Mouse (Mus musculus): ENCODE measurements around the gene Ptpn3. TPM values are rescaled to one million over a fixed set of nuclear protein-coding genes. Genes with fewer than 3 reads are reported as not detected.

Ptpn3 gene
- polyA plus RNA-seq, 1 experiment from 2014 or later, result 2.7 TPM

DNA sequence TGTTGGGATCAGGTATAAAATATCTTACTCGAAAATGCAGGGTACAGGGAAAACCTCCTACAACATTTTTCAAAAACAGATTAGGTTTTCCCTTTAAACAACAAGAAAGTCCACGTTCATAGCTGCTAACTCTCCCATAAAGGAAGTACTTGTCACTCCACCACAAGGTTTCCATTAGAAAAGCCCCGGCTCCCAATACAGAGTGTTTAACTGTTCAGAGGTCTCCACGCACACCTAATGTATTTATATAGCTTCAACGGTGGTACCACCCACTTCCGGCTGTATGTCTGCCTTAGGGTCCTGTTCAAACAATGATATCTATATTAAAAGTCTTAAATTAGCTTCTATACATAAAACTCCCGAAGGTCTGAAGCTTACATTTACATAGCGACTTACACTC is 39.2 kb downstream of the Ptpn3 start:
- DNase-seq (ENCODE audit: low spot score) (no peak), ATAC-seq (ENCODE audit: insufficient read depth, low FRiP score, low TSS enrichment) (no peak)
- H3K9me3 ChIP-seq (ENCODE audit: control insufficient read depth, low read length), result no peaks in the 10 kb centered on the region
- WGBS, result 81% methylated on average over 8 of the region's 8 CpGs
- no peak overlapping the region for H3K9ac ChIP-seq (ENCODE audit: low read length)
- H3K36me3 ChIP-seq (ENCODE audit: control insufficient read depth, insufficient read depth, low read length), result no peaks in the 10 kb centered on the region
- H3K4me3 ChIP-seq (ENCODE audit: low read depth, low read length), result no peak overlapping the region
- no peak overlapping the region for H3K27ac ChIP-seq (ENCODE audit: low read depth, low read length)
- H3K27me3 ChIP-seq (ENCODE audit: control insufficient read depth, insufficient read depth, low read length), result no peaks in the 10 kb centered on the region
- H3K4me1 ChIP-seq (ENCODE audit: control insufficient read depth, insufficient read depth, low read length), result peaks cover 4% of the 10 kb centered on the region; the same call in 1 of the 2 replicates
- H3K4me2 ChIP-seq (ENCODE audit: low read depth), result no peak overlapping the region

DNA sequence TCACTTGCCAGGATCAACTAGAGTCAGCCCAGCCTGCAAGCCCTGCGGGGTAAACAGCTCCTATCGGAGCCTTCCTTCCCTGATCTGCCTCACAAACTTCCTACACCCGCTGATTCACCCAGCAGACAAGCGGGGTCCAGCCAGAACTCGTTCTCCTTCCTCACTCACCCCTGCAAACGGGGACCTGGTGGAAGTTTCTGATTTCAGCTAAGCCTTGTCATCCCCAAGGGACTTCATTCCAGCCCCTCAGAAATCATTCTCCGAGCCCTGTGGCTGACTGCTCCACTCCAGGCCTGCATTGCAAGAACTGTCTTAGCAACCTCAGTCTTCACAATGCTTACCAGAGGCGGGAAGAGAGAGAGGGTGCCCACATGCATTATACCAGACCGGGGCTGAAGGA is 39.8 kb downstream of the Ptpn3 start:
- 62% methylated on average over 9 of the region's 9 CpGs for WGBS
- no peak for DNase-seq (ENCODE audit: low spot score)
- H3K36me3 ChIP-seq (ENCODE audit: control insufficient read depth, insufficient read depth, low read length), result no peaks in the 10 kb centered on the region
- no peak overlapping the region for H3K9ac ChIP-seq (ENCODE audit: low read length)
- peaks cover 4% of the 10 kb centered on the region; the same call in 1 of the 2 replicates for H3K4me1 ChIP-seq (ENCODE audit: control insufficient read depth, insufficient read depth, low read length)
- H3K4me3 ChIP-seq (ENCODE audit: low read depth, low read length), result no peak overlapping the region
- no peaks in the 10 kb centered on the region for H3K9me3 ChIP-seq (ENCODE audit: control insufficient read depth, low read length)
- no peak overlapping the region for H3K4me2 ChIP-seq (ENCODE audit: low read depth)
- no peak for ATAC-seq (ENCODE audit: insufficient read depth, low FRiP score, low TSS enrichment)
- no peaks in the 10 kb centered on the region for H3K27me3 ChIP-seq (ENCODE audit: control insufficient read depth, insufficient read depth, low read length)
- H3K27ac ChIP-seq (ENCODE audit: low read depth, low read length), result no peak overlapping the region

DNA sequence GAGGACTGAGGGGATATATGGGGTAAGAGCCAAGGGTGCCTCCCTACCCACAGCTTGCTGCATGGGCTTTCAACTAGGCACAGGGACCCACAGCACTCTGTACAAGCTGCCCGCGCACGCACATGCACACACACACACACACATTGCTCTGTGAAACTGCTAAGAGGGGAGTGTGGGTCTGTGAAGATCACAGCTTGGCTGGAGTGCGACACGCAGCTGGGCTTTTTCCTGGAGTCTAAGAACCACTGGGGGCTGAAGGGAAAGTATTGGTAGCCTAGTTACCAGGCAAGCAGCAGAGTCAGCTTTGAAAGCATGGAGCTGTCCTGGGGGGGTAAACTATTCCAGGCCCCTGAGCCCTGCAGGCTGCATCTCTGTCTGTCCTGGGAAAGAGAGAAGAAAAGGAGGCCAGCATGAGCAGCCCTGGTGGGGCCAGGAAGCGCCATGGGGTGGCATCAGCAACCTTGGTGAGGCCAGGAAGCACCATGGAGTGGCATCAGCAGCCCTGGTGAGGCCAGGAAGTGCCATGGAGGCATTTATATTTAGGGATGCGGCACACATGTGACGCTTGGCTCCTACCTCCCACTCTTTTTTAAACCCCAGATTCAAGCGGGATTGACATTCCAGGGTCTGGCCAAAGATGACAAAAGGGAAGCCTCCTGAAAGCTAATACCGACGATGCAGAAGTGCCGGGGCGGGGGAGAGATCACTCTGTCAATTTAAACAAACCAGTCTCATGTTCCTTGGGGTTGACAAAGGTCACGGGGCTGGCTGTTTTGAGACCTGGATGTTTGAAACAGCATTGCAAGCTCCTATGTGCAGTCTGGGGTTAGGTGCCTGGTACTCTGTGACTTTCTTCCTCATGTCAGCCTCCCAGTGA is 43.2 kb downstream of the Ptpn3 start:
- Histone ChIP-seq H3K4me2 (ENCODE audit: low read depth) (no peak overlapping the region), H3K9ac (ENCODE audit: low read length) (no peak overlapping the region), H3K27ac (ENCODE audit: low read depth, low read length) (no peak overlapping the region), H3K27me3 (ENCODE audit: control insufficient read depth, insufficient read depth, low read length) (no peaks in the 10 kb centered on the region), H3K9me3 (ENCODE audit: control insufficient read depth, low read length) (no peaks in the 10 kb centered on the region), H3K36me3 (ENCODE audit: control insufficient read depth, insufficient read depth, low read length) (no peaks in the 10 kb centered on the region), H3K4me1 (ENCODE audit: control insufficient read depth, insufficient read depth, low read length) (peaks cover 4% of the 10 kb centered on the region; the same call in 1 of the 2 replicates), H3K4me3 (ENCODE audit: low read depth, low read length) (no peak overlapping the region)
- DNase-seq (ENCODE audit: low spot score), result no peak
- WGBS, result 51% methylated on average over 14 of the region's 14 CpGs
- no peak for ATAC-seq (ENCODE audit: insufficient read depth, low FRiP score, low TSS enrichment)

DNA sequence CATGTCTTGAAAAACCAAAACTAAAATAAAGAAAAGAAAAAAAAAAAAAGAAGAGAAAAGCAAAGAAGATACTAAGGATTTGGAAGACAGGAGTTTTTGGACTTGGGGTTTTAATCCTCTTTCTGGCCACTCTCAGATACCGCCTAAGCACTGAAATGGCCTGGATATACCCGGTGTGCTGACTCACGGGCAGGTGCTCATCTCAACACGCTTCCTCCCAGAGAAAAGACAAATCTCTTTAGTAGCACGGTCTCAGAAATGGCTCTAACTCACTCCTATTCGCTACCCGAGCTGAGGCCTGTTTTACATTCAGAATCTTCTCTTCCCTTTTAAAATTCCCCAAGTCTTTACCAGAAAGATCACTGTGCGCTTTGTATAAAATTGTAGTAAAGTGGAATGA is 44.2 kb downstream of the Ptpn3 start:
- no peak for ATAC-seq (ENCODE audit: insufficient read depth, low FRiP score, low TSS enrichment)
- no peak overlapping the region for H3K9ac ChIP-seq (ENCODE audit: low read length)
- whole genome bisulfite sequencing, result 93% methylated on average over 8 of the region's 8 CpGs

DNA sequence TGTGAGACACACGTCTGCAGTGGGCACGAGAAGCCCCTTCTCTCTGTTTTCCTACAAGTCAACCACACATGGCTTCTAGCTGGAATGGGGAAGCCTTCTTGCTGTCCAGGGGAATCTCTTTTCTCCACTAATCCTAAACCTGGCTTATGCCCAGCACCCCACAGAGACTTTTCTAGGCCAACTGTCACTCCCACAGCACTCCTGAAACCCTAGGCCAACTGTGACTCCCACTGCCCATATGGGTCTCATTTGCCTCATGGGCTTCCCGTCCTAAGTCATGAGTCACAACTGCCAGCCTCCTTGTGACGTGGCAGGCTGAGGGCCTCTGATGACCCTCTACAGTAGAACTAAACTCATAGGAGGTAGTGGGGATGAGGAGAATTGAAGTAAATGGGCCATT is 44.9 kb downstream of the Ptpn3 start:
- H3K9ac ChIP-seq (ENCODE audit: low read length), result no peak overlapping the region
- no peak for ATAC-seq (ENCODE audit: insufficient read depth, low FRiP score, low TSS enrichment)
- no peaks in the 10 kb centered on the region for H3K36me3 ChIP-seq (ENCODE audit: control insufficient read depth, insufficient read depth, low read length)
- H3K27ac ChIP-seq (ENCODE audit: low read depth, low read length), result no peak overlapping the region
- H3K4me3 ChIP-seq (ENCODE audit: low read depth, low read length), result no peak overlapping the region
- peaks cover 4% of the 10 kb centered on the region; the same call in 1 of the 2 replicates for H3K4me1 ChIP-seq (ENCODE audit: control insufficient read depth, insufficient read depth, low read length)
- H3K9me3 ChIP-seq (ENCODE audit: control insufficient read depth, low read length), result no peaks in the 10 kb centered on the region
- no peak for DNase-seq (ENCODE audit: low spot score)
- H3K4me2 ChIP-seq (ENCODE audit: low read depth), result no peak overlapping the region
- WGBS, result 79% methylated on average over 4 of the region's 4 CpGs
- H3K27me3 ChIP-seq (ENCODE audit: control insufficient read depth, insufficient read depth, low read length), result no peaks in the 10 kb centered on the region

More for the DNA sequence above, 44.2 kb downstream of the Ptpn3 start:
- H3K4me3 ChIP-seq (ENCODE audit: low read depth, low read length), result no peak overlapping the region
- peaks cover 4% of the 10 kb centered on the region; the same call in 1 of the 2 replicates for H3K4me1 ChIP-seq (ENCODE audit: control insufficient read depth, insufficient read depth, low read length)
- H3K36me3 ChIP-seq (ENCODE audit: control insufficient read depth, insufficient read depth, low read length), result no peaks in the 10 kb centered on the region
- no peaks in the 10 kb centered on the region for H3K27me3 ChIP-seq (ENCODE audit: control insufficient read depth, insufficient read depth, low read length)
- no peak overlapping the region for H3K27ac ChIP-seq (ENCODE audit: low read depth, low read length)
- no peaks in the 10 kb centered on the region for H3K9me3 ChIP-seq (ENCODE audit: control insufficient read depth, low read length)
- DNase-seq (ENCODE audit: low spot score), result no peak
- no peak overlapping the region for H3K4me2 ChIP-seq (ENCODE audit: low read depth)

DNA sequence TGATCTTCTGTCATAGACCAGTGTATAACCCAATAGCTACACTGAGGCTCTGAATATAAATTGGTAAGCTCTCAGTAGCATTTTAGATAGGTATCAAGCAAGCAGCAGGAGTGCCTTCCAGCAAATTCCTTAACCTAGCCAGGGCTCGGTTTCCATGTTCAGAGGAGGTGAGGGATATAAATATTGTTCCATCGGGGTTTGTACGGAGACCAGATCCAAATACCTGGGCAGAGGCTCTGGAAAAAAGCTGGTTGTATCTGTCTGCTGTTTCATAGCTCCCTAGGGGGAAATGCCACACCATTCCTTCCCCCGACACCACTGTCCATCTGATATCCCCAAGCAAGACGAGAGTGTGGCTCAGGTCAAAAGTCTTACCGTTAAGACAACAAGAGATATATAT is 47.2 kb downstream of the Ptpn3 start:
- no peaks in the 10 kb centered on the region for H3K36me3 ChIP-seq (ENCODE audit: control insufficient read depth, insufficient read depth, low read length)
- no peak overlapping the region for H3K9ac ChIP-seq (ENCODE audit: low read length)
- no peak for DNase-seq (ENCODE audit: low spot score)
- no peaks in the 10 kb centered on the region for H3K27me3 ChIP-seq (ENCODE audit: control insufficient read depth, insufficient read depth, low read length)
- H3K27ac ChIP-seq (ENCODE audit: low read depth, low read length), result no peak overlapping the region
- no peaks in the 10 kb centered on the region for H3K9me3 ChIP-seq (ENCODE audit: control insufficient read depth, low read length)
- WGBS, result 74% methylated on average over 6 of the region's 6 CpGs
- no peak for ATAC-seq (ENCODE audit: insufficient read depth, low FRiP score, low TSS enrichment)
- H3K4me2 ChIP-seq (ENCODE audit: low read depth), result no peak overlapping the region
- H3K4me1 ChIP-seq (ENCODE audit: control insufficient read depth, insufficient read depth, low read length), result peaks cover 4% of the 10 kb centered on the region
- no peak overlapping the region for H3K4me3 ChIP-seq (ENCODE audit: low read depth, low read length)

DNA sequence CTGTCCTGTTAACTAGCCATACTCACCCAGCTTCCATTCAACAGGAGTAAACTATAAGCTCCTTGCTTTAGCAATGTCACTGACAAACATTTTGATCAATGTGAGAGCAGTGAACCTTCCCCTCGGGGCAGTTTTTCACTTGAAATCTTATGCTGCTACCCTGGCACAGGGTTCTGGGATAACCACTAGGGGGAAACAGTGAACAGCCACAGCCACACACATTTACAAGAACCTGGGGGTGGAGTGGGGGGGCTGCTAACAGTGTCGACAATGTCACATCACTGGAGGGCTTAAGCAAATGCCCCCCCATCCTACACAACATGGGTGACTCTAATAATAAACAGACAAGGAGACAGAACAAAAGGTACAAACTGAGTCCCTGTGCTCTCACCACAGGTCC is 51.0 kb downstream of the Ptpn3 start:
- Histone ChIP-seq H3K4me1 (ENCODE audit: control insufficient read depth, insufficient read depth, low read length) (no peaks in the 10 kb centered on the region; the same call in 1 of the 2 replicates), H3K36me3 (ENCODE audit: control insufficient read depth, insufficient read depth, low read length) (no peaks in the 10 kb centered on the region), H3K9ac (ENCODE audit: low read length) (no peak overlapping the region), H3K9me3 (ENCODE audit: control insufficient read depth, low read length) (no peaks in the 10 kb centered on the region), H3K27me3 (ENCODE audit: control insufficient read depth, insufficient read depth, low read length) (no peaks in the 10 kb centered on the region), H3K27ac (ENCODE audit: low read depth, low read length) (no peak overlapping the region), H3K4me3 (ENCODE audit: low read depth, low read length) (no peak overlapping the region), H3K4me2 (ENCODE audit: low read depth) (no peak overlapping the region)
- no peak for ATAC-seq (ENCODE audit: insufficient read depth, low FRiP score, low TSS enrichment)
- 36% methylated on average over 2 of the region's 2 CpGs for WGBS
- no peak for DNase-seq (ENCODE audit: low spot score)

DNA sequence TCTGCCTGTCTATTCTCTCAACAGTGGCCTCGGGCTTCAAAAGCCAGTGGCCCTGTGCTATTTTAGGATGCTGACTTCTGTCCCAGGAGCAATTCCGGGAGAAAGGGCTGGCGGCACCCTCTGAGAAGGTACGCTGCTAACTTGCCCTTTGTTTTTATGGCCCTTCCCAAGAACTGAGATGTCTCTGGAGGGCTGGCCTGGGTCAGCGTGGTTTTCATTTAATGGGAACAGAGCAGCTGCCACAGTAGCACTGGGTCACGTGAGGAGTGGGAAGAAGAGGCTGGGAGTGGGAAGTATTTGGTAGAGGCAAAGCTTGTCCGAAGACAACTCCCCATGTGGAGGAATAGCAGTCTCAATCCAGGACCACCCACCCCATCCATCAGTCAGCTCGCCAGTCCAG is 52.5 kb downstream of the Ptpn3 start:
- Histone ChIP-seq H3K4me1 (ENCODE audit: control insufficient read depth, insufficient read depth, low read length) (no peaks in the 10 kb centered on the region; the same call in 1 of the 2 replicates), H3K4me3 (ENCODE audit: low read depth, low read length) (no peak overlapping the region), H3K4me2 (ENCODE audit: low read depth) (no peak overlapping the region), H3K9ac (ENCODE audit: low read length) (no peak overlapping the region), H3K27me3 (ENCODE audit: control insufficient read depth, insufficient read depth, low read length) (no peaks in the 10 kb centered on the region), H3K36me3 (ENCODE audit: control insufficient read depth, insufficient read depth, low read length) (no peaks in the 10 kb centered on the region), H3K27ac (ENCODE audit: low read depth, low read length) (no peak overlapping the region), H3K9me3 (ENCODE audit: control insufficient read depth, low read length) (no peaks in the 10 kb centered on the region)
- DNase-seq (ENCODE audit: low spot score) (peak; percentile 39), ATAC-seq (ENCODE audit: insufficient read depth, low FRiP score, low TSS enrichment) (0 out of 2 replicates have a peak, but pooled peaks have one; percentile 41)
- WGBS, result 8% methylated on average over 8 of the region's 8 CpGs

DNA sequence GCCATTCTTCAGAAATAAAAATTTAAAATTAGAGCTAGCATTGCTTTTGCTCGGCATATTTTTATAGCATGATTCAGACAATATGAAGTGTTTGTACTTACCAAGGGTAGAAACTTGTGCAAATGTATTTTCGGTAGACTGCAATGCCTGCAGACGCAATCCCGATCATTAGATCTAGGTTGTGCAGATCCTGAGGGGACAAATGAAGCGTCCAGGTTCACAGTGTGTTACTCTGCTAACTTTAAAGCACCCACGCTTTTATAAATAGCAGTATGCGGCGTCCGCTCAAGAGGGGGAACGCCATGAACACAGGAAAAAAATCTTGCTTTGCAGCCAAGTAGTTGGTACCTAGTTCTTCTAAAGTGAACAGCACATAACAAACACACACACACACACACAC is 56.8 kb downstream of the Ptpn3 start:
- ATAC-seq (ENCODE audit: insufficient read depth, low FRiP score, low TSS enrichment) (no peak), DNase-seq (ENCODE audit: low spot score) (no peak)
- no peak overlapping the region for H3K4me2 ChIP-seq (ENCODE audit: low read depth)
- H3K4me1 ChIP-seq (ENCODE audit: control insufficient read depth, insufficient read depth, low read length), result no peaks in the 10 kb centered on the region; the same call in 1 of the 2 replicates
- H3K36me3 ChIP-seq (ENCODE audit: control insufficient read depth, insufficient read depth, low read length), result no peaks in the 10 kb centered on the region
- H3K9ac ChIP-seq (ENCODE audit: low read length), result no peak overlapping the region
- H3K27ac ChIP-seq (ENCODE audit: low read depth, low read length), result no peak overlapping the region
- no peak overlapping the region for H3K4me3 ChIP-seq (ENCODE audit: low read depth, low read length)
- H3K9me3 ChIP-seq (ENCODE audit: control insufficient read depth, low read length), result no peaks in the 10 kb centered on the region
- H3K27me3 ChIP-seq (ENCODE audit: control insufficient read depth, insufficient read depth, low read length), result no peaks in the 10 kb centered on the region
- 94% methylated on average over 10 of the region's 10 CpGs for WGBS

Measured in neural tube, embryonic 11.5 days (tissue).